Mouse (Mus musculus): ENCODE results near the gene Snapc3.
"Not testable (repeated sequence)": the region's sequence is repeated elsewhere in the genome, so short reads cannot be mapped to it uniquely, and the experiment has no call there.

Gene Snapc3

DNA sequence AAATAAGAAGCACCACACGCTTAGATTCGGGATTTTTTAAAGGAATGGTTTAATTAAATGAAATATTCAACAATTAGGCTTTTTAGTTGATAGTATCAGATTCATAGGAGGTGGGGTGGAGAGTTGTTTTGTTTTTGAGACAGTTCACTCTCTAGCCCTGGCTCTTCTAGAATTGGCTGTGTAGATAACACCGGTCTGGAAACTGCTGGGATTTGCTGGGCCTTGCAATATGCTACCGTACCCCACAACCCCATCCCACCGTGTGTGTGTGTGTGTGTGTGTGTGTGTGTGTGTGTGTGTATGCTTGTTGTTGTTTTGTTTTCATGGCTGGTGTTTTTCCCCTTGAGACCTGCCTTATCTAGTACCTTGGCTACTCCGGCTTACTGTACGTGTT, 83.5 kb downstream of the Snapc3 start:
- no peak for DNase-seq

DNA sequence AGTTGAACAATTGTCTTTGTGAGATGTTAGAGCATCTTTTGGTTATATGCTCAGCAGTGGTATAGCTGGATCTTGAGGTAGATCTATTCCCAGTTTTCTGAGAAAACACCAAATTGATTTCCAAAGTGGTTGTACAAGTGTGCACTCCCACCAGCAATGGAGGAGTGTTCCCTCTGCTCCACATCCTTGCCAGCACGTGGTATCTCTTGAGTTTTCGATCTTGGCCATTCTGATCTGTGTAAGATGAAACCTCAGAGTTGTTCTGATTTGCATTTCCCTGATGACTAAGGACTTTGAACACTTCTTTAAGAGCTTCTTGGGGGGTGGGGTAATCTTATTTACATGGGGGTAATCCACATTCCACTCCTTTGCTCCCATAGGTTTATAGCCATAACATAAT, 92.1 kb downstream of the Snapc3 start:
- DNase-seq, result no peak

DNA sequence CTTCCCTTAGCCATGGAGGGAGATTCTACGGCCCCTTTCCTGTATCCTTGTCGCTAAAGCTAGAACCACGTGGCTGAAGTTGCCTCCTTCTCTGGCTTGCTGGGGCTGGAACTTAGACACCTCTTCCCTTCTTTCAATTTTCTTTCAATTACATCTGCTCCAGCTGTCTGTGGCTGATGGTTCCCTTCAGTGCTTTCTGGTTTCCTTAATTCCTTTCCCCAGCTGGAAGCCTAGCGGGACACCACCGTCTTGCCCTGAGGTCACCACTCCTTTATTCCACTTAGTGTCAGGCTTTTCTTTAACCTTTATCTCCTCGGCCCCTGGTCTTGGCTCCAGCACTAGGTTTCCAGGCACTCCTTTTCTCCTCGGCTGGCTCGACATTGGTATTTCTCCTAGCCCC, 93.6 kb downstream of the Snapc3 start:
- DNase-seq, result no peak

DNA sequence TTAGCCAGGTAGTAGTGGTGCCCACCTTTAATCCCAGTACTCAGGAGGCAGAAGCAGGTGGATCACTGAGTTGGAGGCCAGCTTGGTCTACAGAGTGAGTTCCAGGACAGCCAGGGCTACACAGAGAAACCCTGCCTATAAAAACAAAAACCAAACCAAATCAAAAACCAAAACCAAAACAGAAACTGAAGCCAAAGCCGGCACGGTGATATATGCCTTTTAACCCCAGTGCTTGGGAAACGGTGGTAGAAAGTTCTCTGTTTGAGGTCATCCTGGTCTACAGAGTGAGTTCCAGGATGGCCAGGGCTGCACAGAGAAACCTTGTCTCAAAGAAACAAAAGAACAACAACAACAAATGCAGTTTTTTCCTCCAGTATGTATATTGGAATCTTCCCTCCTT, 94.7 kb downstream of the Snapc3 start:
- no peak for DNase-seq

DNA sequence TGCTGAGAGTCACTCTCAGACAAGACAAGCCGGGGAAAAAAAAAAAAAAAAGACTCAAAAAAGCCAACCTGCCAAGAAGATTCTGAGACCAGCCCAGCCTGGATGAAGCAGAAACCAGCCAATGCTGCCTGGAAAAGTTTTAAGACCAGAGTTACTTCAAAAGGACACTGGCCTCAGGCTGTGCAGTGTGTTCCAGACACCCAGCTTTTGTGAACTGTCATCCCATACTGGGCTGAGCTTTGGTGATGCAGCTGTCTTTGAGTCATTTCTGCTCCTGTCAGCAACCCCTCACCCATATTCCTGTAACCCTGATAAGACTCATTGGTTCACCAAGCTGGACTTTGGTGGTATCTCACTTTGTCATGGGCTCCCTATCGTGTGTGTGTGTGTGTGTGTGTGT, 95.1 kb downstream of the Snapc3 start:
- no peak for DNase-seq

DNA sequence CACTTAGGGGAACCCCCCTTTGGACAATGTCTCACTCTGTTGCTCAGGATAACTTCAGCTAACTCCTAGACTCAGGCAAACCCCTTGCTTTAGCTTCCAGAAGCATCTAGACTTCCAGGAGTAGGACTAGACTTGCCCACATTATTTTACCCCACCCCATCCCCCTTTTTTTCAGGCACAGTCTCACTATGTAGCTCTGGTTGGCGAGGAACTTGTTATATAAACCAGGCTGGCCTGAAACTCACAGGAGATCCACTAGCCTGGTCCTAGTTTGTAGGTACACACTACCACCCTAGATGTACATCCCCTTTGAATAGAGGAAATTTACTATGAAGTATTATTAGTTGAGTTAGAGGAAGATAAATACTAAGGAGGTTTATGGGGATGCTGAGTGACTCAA, 96.7 kb downstream of the Snapc3 start:
- DNase-seq, result no peak

DNA sequence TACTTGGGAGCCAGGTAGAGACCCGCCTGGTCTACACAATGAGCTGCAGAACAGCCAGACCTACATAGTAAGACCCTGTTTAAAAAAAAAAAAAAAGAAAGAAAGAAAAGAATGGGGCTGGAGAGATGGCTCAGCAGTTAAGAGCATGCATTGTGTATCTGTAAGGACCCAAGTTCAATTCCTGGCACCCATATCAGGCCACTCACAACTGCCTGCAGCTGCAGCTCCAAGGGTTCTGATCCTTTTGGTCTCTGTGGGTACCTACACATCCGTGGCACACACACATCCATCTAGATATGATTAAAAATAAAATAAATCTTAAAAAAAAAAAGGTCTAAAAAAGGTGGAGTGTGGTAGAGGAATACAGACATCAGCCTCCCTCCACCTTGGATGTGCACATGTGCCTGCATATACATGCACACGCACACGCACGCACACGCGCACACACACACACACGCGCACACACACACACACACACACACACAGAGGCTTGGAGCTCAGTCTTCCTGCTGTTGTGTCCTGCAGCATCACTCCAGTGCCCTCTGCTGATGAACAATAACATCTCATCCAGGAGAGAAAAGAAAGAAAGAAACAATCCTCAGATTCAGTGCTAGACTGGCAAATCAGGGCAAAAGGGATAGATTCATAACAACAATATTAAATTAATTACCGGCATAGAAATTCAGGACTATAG, 97.6 kb downstream of the Snapc3 start:
- peak; percentile 14 for DNase-seq

DNA sequence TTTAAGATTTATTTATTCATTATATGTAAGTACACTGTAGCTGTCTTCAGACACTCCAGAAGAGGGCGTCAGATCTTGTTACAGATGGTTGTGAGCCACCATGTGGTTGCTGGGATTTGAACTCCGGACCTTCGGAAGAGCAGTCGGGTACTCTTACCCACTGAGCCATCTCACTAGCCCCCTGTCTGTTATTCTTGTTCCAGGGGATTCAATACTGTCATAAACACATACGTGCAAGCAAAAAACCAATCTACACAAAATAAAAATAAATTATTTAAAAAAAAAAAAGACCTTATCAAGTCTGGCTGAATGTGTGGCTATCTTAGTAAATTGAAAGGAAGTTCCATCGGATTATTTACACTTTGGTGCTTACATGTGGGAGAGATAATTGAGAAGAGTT, 98.6 kb downstream of the Snapc3 start:
- not testable (repeated sequence) for DNase-seq

Measured in right cerebral cortex, adult 18-20 months (tissue).